Mouse (Mus musculus) forebrain, embryonic 14.5 days (tissue): ENCODE data around the gene Pola2. TPM values are rescaled to one million over a fixed set of nuclear protein-coding genes. Genes with fewer than 3 reads are reported as not detected.

Experiments
- ATAC-seq: fragments of 200-750 bp; cut with Nextera tagmentation; 2 replicates; pipeline ENCODE4 v1.8.0; 2017; ENCODE audit warnings: mild to moderate bottlenecking, moderate library complexity
- DNase-seq: peaks from one replicate; pipeline ENCODE4 v3.0.0-alpha.2; 2015; ENCODE audit warnings: low spot score
- H3K27ac ChIP-seq: fragments of 300-500 bp; sonication (generic); 2 replicates; pipeline ENCODE4 v1.5.1; 2014; ENCODE audit warnings: low read depth, mild to moderate bottlenecking, control low read depth, low read length, moderate library complexity
- H3K27me3 ChIP-seq: fragments of 300-500 bp; sonication (generic); replicated peaks from 2 replicates; pipeline ENCODE4 v1.6.1; 2014; ENCODE audit warnings: low read length, control low read depth, mixed read lengths; ENCODE audit not compliant: control insufficient read depth, insufficient read depth
- H3K36me3 ChIP-seq: fragments of 300-500 bp; sonication (generic); 2 replicates; pipeline ENCODE4 v1.6.1; 2014; ENCODE audit warnings: low read length, control low read depth; ENCODE audit not compliant: control insufficient read depth, insufficient read depth
- H3K4me1 ChIP-seq: fragments of 300-500 bp; sonication (generic); 2 replicates; pipeline ENCODE4 v1.6.1; 2014; ENCODE audit warnings: antibody characterized with exemption, low read length, control low read depth; ENCODE audit not compliant: control insufficient read depth, insufficient read depth
- H3K4me2 ChIP-seq: fragments of 300-500 bp; sonication (generic); 2 replicates; pipeline ENCODE4 v1.6.1; 2014; ENCODE audit warnings: mild to moderate bottlenecking, control low read depth, low read length
- H3K4me3 ChIP-seq: fragments of 300-500 bp; sonication (generic); 2 replicates; pipeline ENCODE4 v1.5.1; 2014; ENCODE audit warnings: low read depth, low read length, control low read depth
- H3K9ac ChIP-seq: fragments of 300-500 bp; sonication (generic); 2 replicates; pipeline ENCODE4 v1.6.1; 2014; ENCODE audit warnings: mild to moderate bottlenecking, low read length, control low read depth, moderate library complexity
- H3K9me3 ChIP-seq: fragments of 300-500 bp; sonication (generic); replicated peaks from 2 replicates; pipeline ENCODE4 v1.6.1; 2016; ENCODE audit warnings: low read length, control low read depth, mixed read lengths; ENCODE audit not compliant: control insufficient read depth
- WGBS: fragments of 180-500 bp; shearing (Covaris S2); extraction: QIAGEN DNeasy Blood & Tissue Kit; methylation state at CpG from one replicate; pipeline ENCODE4 v1.1.7; 2014; 5-methylcytosine and 5-hydroxymethylcytosine counted together
- polyA plus RNA-seq: library from polyadenylated mRNA; unstranded; fragments of >200 nt; fragmentation: Nextera tagmentation; extraction: Ambion mirVana; gene quantifications from 2 replicates; pipeline ENCODE4 v1.2.1, GENCODE M21; 2014

Pola2 gene
- polyA plus RNA-seq, 1 experiment from 2014 or later = 41.1 TPM

DNA sequence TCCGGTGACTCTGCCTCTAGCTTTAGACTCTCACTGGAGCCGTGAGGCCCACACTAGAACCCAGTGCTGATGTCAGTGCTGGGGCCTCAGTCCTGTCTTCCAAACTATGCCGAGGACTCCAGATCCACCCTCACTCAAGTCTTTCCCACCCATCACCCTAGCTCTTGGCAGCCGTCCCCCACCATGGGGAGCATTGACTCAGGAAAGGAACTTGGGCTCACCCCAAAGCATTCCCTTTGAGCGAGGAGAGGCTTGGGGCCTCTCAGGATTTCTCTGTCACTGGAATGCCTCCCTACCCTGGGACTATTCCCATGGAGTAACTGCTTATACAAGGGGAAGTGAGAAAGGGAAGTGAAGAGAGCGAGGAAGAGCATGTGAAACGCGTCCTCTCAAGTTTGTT is 18.1 kb downstream of the Pola2 start:
- H3K9ac ChIP-seq = no peak overlapping the region

DNA sequence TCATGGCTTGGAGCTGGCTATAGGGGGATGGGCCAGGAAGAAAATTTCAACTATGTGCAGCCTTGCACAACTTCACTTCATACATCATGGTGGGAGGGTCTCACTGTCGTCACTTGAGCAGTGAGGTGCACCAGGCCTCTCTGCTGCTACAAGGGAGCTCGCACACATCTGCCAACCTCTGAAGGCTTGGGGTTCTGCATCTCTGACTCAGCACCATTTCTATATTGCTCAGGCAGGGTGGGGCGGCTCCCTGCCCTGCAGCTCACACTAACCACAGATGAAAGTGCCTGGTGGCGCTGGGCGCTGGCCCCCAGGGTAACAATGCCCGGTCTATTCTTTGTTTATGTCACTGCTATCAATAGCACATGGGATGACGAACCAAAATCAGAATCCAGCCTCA is 19.0 kb downstream of the Pola2 start:
- Histone ChIP-seq H3K9ac (no peak overlapping the region), H3K27me3 (no peaks in the 10 kb centered on the region), H3K4me3 (no peak overlapping the region), H3K4me2 (no peak overlapping the region), H3K9me3 (no peaks in the 10 kb centered on the region), H3K4me1 (no peaks in the 10 kb centered on the region), H3K27ac (no peak overlapping the region), H3K36me3 (peaks cover 40% of the 10 kb centered on the region)
- WGBS = 87% methylated on average over 7 of the region's 7 CpGs
- DNase-seq = no peak
- ATAC-seq = no peak

More for the DNA sequence above, 18.1 kb downstream of the Pola2 start:
- Histone ChIP-seq H3K4me3 (no peak overlapping the region), H3K4me2 (no peak overlapping the region), H3K9me3 (no peaks in the 10 kb centered on the region), H3K27me3 (no peaks in the 10 kb centered on the region), H3K27ac (no peak overlapping the region), H3K4me1 (no peaks in the 10 kb centered on the region), H3K36me3 (peaks cover 48% of the 10 kb centered on the region)
- no peak for ATAC-seq
- DNase-seq = no peak
- 90% methylated on average over 8 of the region's 8 CpGs for WGBS

DNA sequence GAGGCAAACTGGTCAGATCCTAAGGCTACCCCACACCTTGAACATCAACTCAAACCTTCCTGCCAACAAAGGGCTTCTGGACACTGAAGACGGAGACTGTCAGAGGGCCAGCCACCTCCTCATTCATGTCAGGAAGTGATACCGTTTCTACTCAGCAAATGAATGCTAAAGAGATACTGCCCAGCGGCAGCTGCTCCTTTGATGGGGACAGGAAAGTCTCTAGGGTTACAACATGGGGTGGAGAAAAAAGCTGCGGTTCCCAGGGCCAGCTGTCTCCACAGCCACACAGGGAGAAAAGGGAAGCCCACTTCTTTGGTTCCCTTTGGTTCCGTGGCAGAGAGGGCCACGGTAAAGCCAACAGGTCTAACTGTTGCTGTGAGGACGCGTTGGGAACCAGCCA is 19.9 kb downstream of the Pola2 start:
- Histone ChIP-seq H3K27ac (no peak overlapping the region), H3K9me3 (no peaks in the 10 kb centered on the region), H3K36me3 (peaks cover 31% of the 10 kb centered on the region), H3K4me1 (0 out of 2 replicates have a peak, but pooled peaks cover 4% of the 10 kb centered on the region), H3K9ac (no peak overlapping the region), H3K4me2 (no peak overlapping the region), H3K27me3 (no peaks in the 10 kb centered on the region), H3K4me3 (no peak overlapping the region)
- WGBS = 79% methylated on average over 8 of the region's 8 CpGs
- ATAC-seq (no peak), DNase-seq (no peak)

DNA sequence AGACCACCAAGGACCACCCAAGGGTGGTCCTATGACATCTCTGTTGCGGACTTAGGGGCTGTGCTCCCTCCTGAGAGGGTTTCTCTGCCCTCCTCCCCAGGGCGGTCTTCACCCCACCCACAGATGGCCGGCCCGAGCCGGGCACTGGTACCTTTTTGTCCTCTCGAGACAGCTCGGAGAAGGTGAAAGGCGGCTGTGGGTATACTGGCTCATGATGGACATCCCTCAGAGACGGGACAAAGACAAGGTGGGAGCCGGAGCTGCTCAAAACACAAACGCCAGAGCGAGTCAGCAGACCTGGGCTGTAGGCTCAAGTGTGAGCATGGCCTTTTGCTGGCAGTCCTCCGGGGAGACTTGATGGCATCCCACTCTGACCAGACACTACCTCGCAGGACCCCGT is 20.6 kb downstream of the Pola2 start:
- Histone ChIP-seq H3K9ac (no peak overlapping the region), H3K4me1 (0 out of 2 replicates have a peak, but pooled peaks cover 4% of the 10 kb centered on the region), H3K4me2 (no peak overlapping the region), H3K27ac (no peak overlapping the region), H3K36me3 (peaks cover 27% of the 10 kb centered on the region), H3K9me3 (no peaks in the 10 kb centered on the region), H3K4me3 (no peak overlapping the region), H3K27me3 (no peaks in the 10 kb centered on the region)
- DNase-seq (no peak), ATAC-seq (no peak)
- 91% methylated on average over 15 of the region's 15 CpGs for WGBS

DNA sequence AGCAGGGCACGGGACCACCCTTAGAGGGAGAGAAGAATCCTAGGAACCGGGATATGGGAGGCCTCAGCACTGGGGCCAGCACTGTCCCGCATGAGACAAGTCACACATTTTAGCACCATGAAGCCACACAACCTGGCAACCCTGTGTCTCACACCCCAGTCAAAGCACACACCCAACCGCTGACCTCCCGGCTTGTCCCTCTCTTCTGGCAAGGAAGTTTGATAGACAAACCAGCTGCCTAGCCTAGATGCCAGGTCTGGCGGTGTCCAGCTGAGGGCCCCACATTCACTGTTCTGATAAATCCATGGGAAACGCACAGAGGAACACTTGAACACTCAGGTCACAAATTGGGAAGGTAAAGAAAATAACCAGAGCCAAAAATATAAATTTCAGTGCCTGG is 21.4 kb downstream of the Pola2 start:
- Histone ChIP-seq H3K9ac (no peak overlapping the region), H3K4me3 (no peak overlapping the region), H3K27me3 (no peaks in the 10 kb centered on the region), H3K36me3 (peaks cover 24% of the 10 kb centered on the region), H3K4me1 (peaks cover 11% of the 10 kb centered on the region), H3K9me3 (no peaks in the 10 kb centered on the region), H3K27ac (no peak overlapping the region), H3K4me2 (no peak overlapping the region)
- no peak for DNase-seq
- WGBS = 86% methylated on average over 7 of the region's 7 CpGs
- no peak for ATAC-seq

DNA sequence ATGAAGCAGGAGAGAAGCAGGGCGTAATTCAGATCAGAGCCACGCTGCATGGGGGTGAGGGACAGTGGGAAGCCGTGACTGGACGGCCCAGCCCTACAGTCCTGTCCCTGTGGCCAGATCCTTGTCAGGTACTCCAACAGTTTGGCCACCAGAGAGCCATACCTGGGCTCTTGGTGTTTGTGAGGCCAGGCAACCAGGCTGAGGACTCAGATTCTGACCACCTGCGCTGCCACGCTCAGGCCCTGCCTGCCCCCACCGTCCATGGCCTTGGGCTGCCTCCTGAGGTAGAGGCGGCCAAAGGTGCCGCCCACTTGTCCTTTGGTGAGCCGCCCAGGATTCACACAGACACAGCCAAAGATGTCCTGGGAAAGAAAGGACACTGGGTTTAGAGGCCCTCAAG is 23.3 kb downstream of the Pola2 start:
- no peak for DNase-seq
- Histone ChIP-seq H3K4me2 (no peak overlapping the region), H3K27ac (peak overlapping the region; percentile 46), H3K27me3 (no peaks in the 10 kb centered on the region), H3K4me3 (no peak overlapping the region), H3K4me1 (peaks cover 16% of the 10 kb centered on the region), H3K36me3 (peaks cover 12% of the 10 kb centered on the region; the same call in 1 of the 2 replicates), H3K9ac (no peak overlapping the region), H3K9me3 (no peaks in the 10 kb centered on the region)
- ATAC-seq = no peak
- 90% methylated on average over 10 of the region's 10 CpGs for WGBS

DNA sequence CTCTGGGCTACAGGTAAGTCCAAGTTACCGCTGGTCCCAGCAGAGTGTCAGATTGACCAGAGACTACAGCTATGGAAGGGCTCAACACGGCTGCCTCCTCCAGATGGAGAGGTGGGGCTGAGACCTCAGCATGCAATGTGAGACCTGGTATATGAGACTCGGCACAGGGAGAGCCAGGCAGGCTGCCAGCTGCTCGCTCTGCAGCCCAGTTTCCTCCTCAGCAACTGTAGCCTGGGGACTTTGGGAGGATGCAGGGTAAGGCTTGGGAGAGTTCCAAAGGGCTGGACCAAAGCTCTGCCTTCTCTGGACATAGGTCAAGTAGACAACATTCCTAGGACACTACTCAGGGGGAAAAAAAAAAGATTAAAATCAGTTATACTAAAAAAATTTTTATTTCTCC is 23.8 kb downstream of the Pola2 start:
- H3K4me3 ChIP-seq = no peak overlapping the region
- DNase-seq (peak; percentile 67), ATAC-seq (0 out of 2 replicates have a peak, but pooled peaks have one; percentile 40)
- H3K9ac ChIP-seq = no peak overlapping the region
- H3K27me3 ChIP-seq = no peaks in the 10 kb centered on the region
- H3K9me3 ChIP-seq = no peaks in the 10 kb centered on the region
- no peak overlapping the region for H3K4me2 ChIP-seq
- H3K4me1 ChIP-seq = peaks cover 16% of the 10 kb centered on the region
- WGBS = 59% methylated on average over 4 of the region's 4 CpGs
- H3K36me3 ChIP-seq = peaks cover 12% of the 10 kb centered on the region; the same call in 1 of the 2 replicates
- peak overlapping the region; percentile 46 for H3K27ac ChIP-seq

DNA sequence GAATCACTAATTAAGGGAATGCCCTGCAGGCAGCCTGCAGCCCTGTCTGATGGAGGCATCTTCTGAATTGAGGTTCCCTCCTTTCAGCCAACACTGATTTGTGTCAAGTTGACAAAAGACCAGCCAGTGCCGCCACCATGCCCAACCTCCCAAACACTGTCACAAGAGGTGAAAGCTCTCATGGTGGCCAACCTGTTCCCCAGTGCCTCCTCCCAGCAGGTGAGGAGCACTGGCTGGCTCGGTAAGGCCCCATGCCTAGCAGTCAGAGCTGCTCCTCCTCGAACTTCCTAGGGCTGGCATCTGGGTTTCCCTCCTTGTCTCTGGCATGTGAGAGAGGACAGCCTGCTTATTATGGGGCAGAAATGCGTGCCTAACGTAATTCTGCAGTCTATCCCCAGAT is 24.3 kb downstream of the Pola2 start:
- peaks cover 12% of the 10 kb centered on the region; the same call in 1 of the 2 replicates for H3K36me3 ChIP-seq
- 61% methylated on average over 5 of the region's 5 CpGs for WGBS
- no peak for DNase-seq
- no peaks in the 10 kb centered on the region for H3K9me3 ChIP-seq
- peak overlapping the region; percentile 28; the same call in 1 of the 2 replicates for H3K27ac ChIP-seq
- H3K9ac ChIP-seq = no peak overlapping the region
- H3K27me3 ChIP-seq = no peaks in the 10 kb centered on the region
- ATAC-seq = 0 out of 2 replicates have a peak, but pooled peaks have one; percentile 4
- H3K4me3 ChIP-seq = no peak overlapping the region
- peaks cover 16% of the 10 kb centered on the region for H3K4me1 ChIP-seq
- H3K4me2 ChIP-seq = no peak overlapping the region

DNA sequence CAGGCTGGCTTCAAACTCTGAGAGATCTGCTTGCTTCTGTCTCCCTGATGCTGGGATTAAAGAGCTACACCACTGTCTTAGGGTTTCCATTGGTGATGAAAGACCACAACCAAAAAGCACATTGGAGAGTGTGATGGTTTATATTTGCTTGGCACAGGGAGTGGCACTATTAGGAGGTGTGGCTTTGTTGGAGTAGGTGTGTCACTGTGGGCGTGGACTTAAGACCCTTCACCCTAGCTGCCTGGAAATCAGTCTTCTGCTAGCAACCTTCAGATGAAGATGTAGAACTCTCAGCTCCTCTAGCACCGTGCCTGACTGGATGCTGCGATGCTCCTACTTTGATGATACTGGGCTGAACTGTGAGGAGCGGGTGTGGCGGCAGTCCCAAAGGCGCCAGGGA is 25.5 kb downstream of the Pola2 start:
- no peak for ATAC-seq
- no peaks in the 10 kb centered on the region for H3K27me3 ChIP-seq
- peaks cover 16% of the 10 kb centered on the region for H3K4me1 ChIP-seq
- H3K27ac ChIP-seq = no peak overlapping the region
- H3K4me3 ChIP-seq = no peak overlapping the region
- no peak overlapping the region for H3K9ac ChIP-seq
- no peak overlapping the region for H3K4me2 ChIP-seq
- H3K36me3 ChIP-seq = peaks cover 12% of the 10 kb centered on the region; the same call in 1 of the 2 replicates
- H3K9me3 ChIP-seq = no peaks in the 10 kb centered on the region
- WGBS = 89% methylated on average over 6 of the region's 6 CpGs
- DNase-seq = no peak
